Mouse (Mus musculus) retina, adult 2 months (tissue): ENCODE measurements around the gene Yrdc.

Experiments used
- DNase-seq: peaks from one replicate; pipeline ENCODE4 v3.0.0-alpha.2; 2012; ENCODE audit warnings: low read depth, low spot score

The Yrdc gene

GRCm38 (mm10) chr4:124850261-124850913 is at the start of gene Yrdc:
Gene Yrdc (plus strand): TSS chr4:124850679.
- DNase-seq, result peak; percentile 90

GRCm38 (mm10) chr4:124801552-124802308 is 48.7 kb upstream of the Yrdc start, which contains the start of gene Mtf1:
Gene Mtf1 (plus strand): TSS chr4:124802104.
- DNase-seq, result peak; percentile 75

- DNase-seq, result peak; percentile 97
Observed at GRCm38 (mm10) chr4:124802309-124803260, 47.9 kb upstream of the Yrdc start.

GRCm38 (mm10) chr4:124803406-124803805 is 47.1 kb upstream of the Yrdc start:
- DNase-seq, result no peak

GRCm38 (mm10) chr4:124808511-124808910 is 42.0 kb upstream of the Yrdc start:
- no peak for DNase-seq

GRCm38 (mm10) chr4:124809136-124809883 is 41.2 kb upstream of the Yrdc start:
- no peak for DNase-seq

GRCm38 (mm10) chr4:124810056-124810455 is 40.4 kb upstream of the Yrdc start:
- DNase-seq, result no peak

GRCm38 (mm10) chr4:124811347-124811975 is 39.0 kb upstream of the Yrdc start:
- no peak for DNase-seq

- DNase-seq, result no peak
Observed at GRCm38 (mm10) chr4:124815901-124816300, 34.6 kb upstream of the Yrdc start.

GRCm38 (mm10) chr4:124817803-124818202 is 32.7 kb upstream of the Yrdc start:
- peak; percentile 75 for DNase-seq

GRCm38 (mm10) chr4:124818832-124819231 is 31.6 kb upstream of the Yrdc start:
- no peak for DNase-seq

- DNase-seq, result no peak
Observed at GRCm38 (mm10) chr4:124824967-124825366, 25.5 kb upstream of the Yrdc start.

- DNase-seq, result no peak
Observed at GRCm38 (mm10) chr4:124825371-124825965, 25.0 kb upstream of the Yrdc start.

GRCm38 (mm10) chr4:124829671-124830070 is 20.8 kb upstream of the Yrdc start:
- no peak for DNase-seq

- DNase-seq, result no peak
Observed at GRCm38 (mm10) chr4:124832796-124833195, 17.7 kb upstream of the Yrdc start.

GRCm38 (mm10) chr4:124838035-124838700 is 12.3 kb upstream of the Yrdc start:
- DNase-seq, result no peak

GRCm38 (mm10) chr4:124840998-124841397 is 9.5 kb upstream of the Yrdc start:
- DNase-seq, result no peak

- no peak for DNase-seq
Observed at GRCm38 (mm10) chr4:124843493-124843892, 7.0 kb upstream of the Yrdc start.

GRCm38 (mm10) chr4:124847573-124847972 is 2.9 kb upstream of the Yrdc start:
- DNase-seq, result no peak
